Mouse (Mus musculus) forebrain, postnatal 0 days (tissue): ENCODE measurements at regions not wholly inside any gene's neighbourhood (a gene's known extent, or its start where the extent isn't known, plus 50 kb on each side); places are given as distances from the start of the nearest gene placed in this dataset.

Experiments used
- ATAC-seq: fragments of 200-750 bp; cut with Nextera tagmentation; 2 replicates; pipeline ENCODE4 v1.8.0; 2017; ENCODE audit warnings: mild to moderate bottlenecking, moderate library complexity
- DNase-seq: peaks from one replicate; pipeline ENCODE4 v3.0.0-alpha.2; 2015
- H3K27ac ChIP-seq: fragments of 300-500 bp; sonication (generic); 2 replicates; pipeline ENCODE4 v1.5.1; 2014; ENCODE audit warnings: low read depth, mild to moderate bottlenecking, antibody characterized with exemption, low read length, moderate library complexity, mixed read lengths
- H3K27me3 ChIP-seq: fragments of 300-500 bp; sonication (generic); 2 replicates; pipeline ENCODE4 v1.6.1; 2014; ENCODE audit warnings: mild to moderate bottlenecking, low read length, mixed read lengths; ENCODE audit not compliant: insufficient read depth
- H3K36me3 ChIP-seq: fragments of 300-500 bp; sonication (generic); 2 replicates; pipeline ENCODE4 v1.6.1; 2014; ENCODE audit warnings: mild to moderate bottlenecking, moderate library complexity; ENCODE audit not compliant: insufficient read depth
- H3K4me1 ChIP-seq: fragments of 300-500 bp; sonication (generic); 2 replicates; pipeline ENCODE4 v1.6.1; 2014; ENCODE audit warnings: antibody characterized with exemption; ENCODE audit not compliant: insufficient read depth
- H3K4me2 ChIP-seq: fragments of 300-500 bp; sonication (generic); 2 replicates; pipeline ENCODE4 v1.6.1; 2014; ENCODE audit warnings: low read depth, mild to moderate bottlenecking, moderate library complexity
- H3K4me3 ChIP-seq: fragments of 300-500 bp; sonication (generic); 2 replicates; pipeline ENCODE4 v1.5.1; 2014; ENCODE audit warnings: low read depth, low read length, mixed read lengths
- H3K9ac ChIP-seq: fragments of 300-500 bp; sonication (generic); 2 replicates; pipeline ENCODE4 v1.6.1; 2014; ENCODE audit warnings: mild to moderate bottlenecking
- H3K9me3 ChIP-seq: fragments of 300-500 bp; sonication (generic); 2 replicates; pipeline ENCODE4 v1.6.1; 2016; ENCODE audit warnings: low read length
- CTCF ChIP-seq: sonication (generic); IDR thresholded peaks from 2 replicates; pipeline ENCODE4 v1.5.1; 2016; ENCODE audit warnings: antibody characterized with exemption, control low read depth, low read depth
- WGBS: fragments of 180-500 bp; shearing (Covaris S2); extraction: QIAGEN DNeasy Blood & Tissue Kit; methylation state at CpG from one replicate; pipeline ENCODE4 v1.1.7; 2014; 5-methylcytosine and 5-hydroxymethylcytosine counted together

GRCm38 (mm10) chr5:55885658-55886312 is 1832.0 kb upstream of the Pcdh7 start:
- DNase-seq (no peak), ATAC-seq (peak; percentile 18; the same call in 1 of the 2 replicates)
- no peaks in the 10 kb centered on the region for H3K36me3 ChIP-seq
- H3K9me3 ChIP-seq = no peaks in the 10 kb centered on the region
- TF ChIP-seq CTCF = no peak
- no peak overlapping the region for H3K9ac ChIP-seq
- no peaks in the 10 kb centered on the region for H3K27me3 ChIP-seq
- H3K27ac ChIP-seq = no peak overlapping the region
- H3K4me2 ChIP-seq = no peak overlapping the region
- no peak overlapping the region for H3K4me3 ChIP-seq
- H3K4me1 ChIP-seq = no peaks in the 10 kb centered on the region
- WGBS = 36% methylated on average over 8 of the region's 8 CpGs

- no peaks in the 10 kb centered on the region for H3K9me3 ChIP-seq
- no peaks in the 10 kb centered on the region for H3K36me3 ChIP-seq
- no peak overlapping the region for H3K4me3 ChIP-seq
- no peak overlapping the region for H3K4me2 ChIP-seq
- no peaks in the 10 kb centered on the region for H3K4me1 ChIP-seq
- no peak overlapping the region for H3K9ac ChIP-seq
- DNase-seq (no peak), ATAC-seq (no peak)
- H3K27ac ChIP-seq = no peak overlapping the region
- H3K27me3 ChIP-seq = no peaks in the 10 kb centered on the region
- TF ChIP-seq CTCF = no peak
- 71% methylated on average over 1 of the region's 1 CpGs for WGBS
Measured at GRCm38 (mm10) chr5:55891729-55892308, 1825.9 kb upstream of the Pcdh7 start.

GRCm38 (mm10) chr5:55941494-55941893 is 1776.3 kb upstream of the Pcdh7 start:
- H3K27ac ChIP-seq = no peak overlapping the region
- DNase-seq = peak; percentile 30
- WGBS = 26% methylated on average over 2 of the region's 2 CpGs

GRCm38 (mm10) chr5:55976505-55976904 is 1741.3 kb upstream of the Pcdh7 start:
- no peaks in the 10 kb centered on the region for H3K36me3 ChIP-seq
- no peaks in the 10 kb centered on the region for H3K27me3 ChIP-seq
- ATAC-seq = no peak
- no peak for TF ChIP-seq CTCF
- WGBS = 63% methylated on average over 2 of the region's 2 CpGs
- no peak overlapping the region for H3K9ac ChIP-seq
- H3K4me2 ChIP-seq = no peak overlapping the region
- peak; percentile 1 for DNase-seq
- H3K4me3 ChIP-seq = no peak overlapping the region
- H3K9me3 ChIP-seq = no peaks in the 10 kb centered on the region
- no peak overlapping the region for H3K27ac ChIP-seq
- no peaks in the 10 kb centered on the region for H3K4me1 ChIP-seq

More at GRCm38 (mm10) chr5:55941494-55941893, 1776.3 kb upstream of the Pcdh7 start:
- no peaks in the 10 kb centered on the region for H3K9me3 ChIP-seq
- no peak overlapping the region for H3K9ac ChIP-seq
- TF ChIP-seq CTCF = no peak
- ATAC-seq = peak; percentile 29; the same call in 1 of the 2 replicates
- no peak overlapping the region for H3K4me2 ChIP-seq
- no peaks in the 10 kb centered on the region for H3K27me3 ChIP-seq
- no peaks in the 10 kb centered on the region for H3K4me1 ChIP-seq
- H3K4me3 ChIP-seq = no peak overlapping the region
- H3K36me3 ChIP-seq = no peaks in the 10 kb centered on the region

- Histone ChIP-seq H3K36me3 (no peaks in the 10 kb centered on the region), H3K4me2 (no peak overlapping the region), H3K4me1 (no peaks in the 10 kb centered on the region), H3K9ac (no peak overlapping the region), H3K27me3 (no peaks in the 10 kb centered on the region), H3K9me3 (no peaks in the 10 kb centered on the region), H3K27ac (no peak overlapping the region), H3K4me3 (no peak overlapping the region)
- WGBS = 27% methylated on average over 3 of the region's 3 CpGs
- no peak for TF ChIP-seq CTCF
- ATAC-seq (no peak), DNase-seq (no peak)
Measured at GRCm38 (mm10) chr5:56007861-56008260, 1709.9 kb upstream of the Pcdh7 start.

- DNase-seq = no peak
- no peaks in the 10 kb centered on the region for H3K27me3 ChIP-seq
- no peak overlapping the region for H3K4me3 ChIP-seq
- no peak overlapping the region for H3K4me2 ChIP-seq
- TF ChIP-seq CTCF = no peak
- H3K4me1 ChIP-seq = no peaks in the 10 kb centered on the region
- no peak overlapping the region for H3K27ac ChIP-seq
- peak; percentile 68; the same call in 1 of the 2 replicates for ATAC-seq
- H3K36me3 ChIP-seq = no peaks in the 10 kb centered on the region
- no peaks in the 10 kb centered on the region for H3K9me3 ChIP-seq
- 45% methylated on average over 1 of the region's 1 CpGs for WGBS
- no peak overlapping the region for H3K9ac ChIP-seq
Measured at GRCm38 (mm10) chr5:56020463-56020862, 1697.3 kb upstream of the Pcdh7 start.
